Mouse (Mus musculus): ENCODE measurements at regions not wholly inside any gene's neighbourhood (a gene's known extent, or its start where the extent isn't known, plus 50 kb on each side); places are given as distances from the start of the nearest gene placed in this dataset.
"Not testable (repeated sequence)": the region's sequence is repeated elsewhere in the genome, so short reads cannot be mapped to it uniquely, and the experiment has no call there.

DNA sequence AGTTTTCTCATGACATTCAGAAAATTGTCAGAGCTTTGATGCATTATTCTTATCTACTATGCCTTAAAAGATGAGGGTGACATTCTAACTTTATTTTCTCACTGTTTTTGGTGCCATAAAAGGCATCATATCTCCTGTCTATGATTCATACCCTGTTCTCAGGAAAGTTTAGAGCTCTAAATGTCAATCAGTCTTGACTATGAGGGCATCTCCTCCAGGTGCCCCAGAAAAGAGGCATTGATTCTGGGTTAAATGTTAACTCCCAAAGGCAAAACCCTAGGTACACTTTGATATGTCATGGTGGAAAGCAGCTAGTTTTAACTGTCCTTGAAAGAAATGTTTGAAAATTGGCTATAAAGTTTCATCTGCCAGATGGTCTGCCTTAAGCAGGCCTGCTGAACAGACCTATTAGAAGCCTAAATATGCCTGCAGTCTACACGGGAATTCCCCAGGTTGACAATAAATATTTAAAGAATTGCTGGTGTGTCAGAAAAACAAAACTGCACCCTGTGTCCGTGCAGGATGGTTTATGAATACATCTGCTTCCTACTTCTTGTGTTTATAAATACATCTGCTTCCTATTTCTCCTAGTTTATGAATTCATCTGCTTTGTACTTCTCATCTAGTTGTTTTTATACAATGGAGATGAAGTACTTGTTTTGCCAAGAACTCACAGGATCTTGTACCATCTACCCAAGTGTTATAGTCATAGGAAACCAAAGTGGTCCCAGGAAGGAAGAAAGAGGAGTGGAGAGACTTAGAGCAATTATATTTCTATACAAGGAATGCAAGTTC, 172.3 kb downstream of the Snca start:
- Histone ChIP-seq H3K27me3 (ENCODE audit: insufficient read depth, low read length) (no peaks in the 10 kb centered on the region), H3K36me3 (replicated peaks; ENCODE audit: insufficient read depth, low read length) (no peaks in the 10 kb centered on the region), H3K4me2 (ENCODE audit: low read depth, low read length) (no peak overlapping the region), H3K4me1 (ENCODE audit: insufficient read depth) (no peaks in the 10 kb centered on the region), H3K9me3 (ENCODE audit: low read length) (no peaks in the 10 kb centered on the region), H3K9ac (replicated peaks) (no peak overlapping the region), H3K4me3 (ENCODE audit: low read depth, low read length) (no peak overlapping the region), H3K27ac (ENCODE audit: low read depth) (no peak overlapping the region)
- WGBS (ENCODE audit: insufficient replicate concordance) = 24% methylated on average over 2 of the region's 2 CpGs
- TF ChIP-seq EP300 (IDR thresholded peaks at IDR 0.05; ENCODE audit: low read depth) (no peak), CTCF (IDR thresholded peaks at IDR 0.05; ENCODE audit: low read depth) (no peak)
- DNase-seq (no peak), ATAC-seq (no peak)

DNA sequence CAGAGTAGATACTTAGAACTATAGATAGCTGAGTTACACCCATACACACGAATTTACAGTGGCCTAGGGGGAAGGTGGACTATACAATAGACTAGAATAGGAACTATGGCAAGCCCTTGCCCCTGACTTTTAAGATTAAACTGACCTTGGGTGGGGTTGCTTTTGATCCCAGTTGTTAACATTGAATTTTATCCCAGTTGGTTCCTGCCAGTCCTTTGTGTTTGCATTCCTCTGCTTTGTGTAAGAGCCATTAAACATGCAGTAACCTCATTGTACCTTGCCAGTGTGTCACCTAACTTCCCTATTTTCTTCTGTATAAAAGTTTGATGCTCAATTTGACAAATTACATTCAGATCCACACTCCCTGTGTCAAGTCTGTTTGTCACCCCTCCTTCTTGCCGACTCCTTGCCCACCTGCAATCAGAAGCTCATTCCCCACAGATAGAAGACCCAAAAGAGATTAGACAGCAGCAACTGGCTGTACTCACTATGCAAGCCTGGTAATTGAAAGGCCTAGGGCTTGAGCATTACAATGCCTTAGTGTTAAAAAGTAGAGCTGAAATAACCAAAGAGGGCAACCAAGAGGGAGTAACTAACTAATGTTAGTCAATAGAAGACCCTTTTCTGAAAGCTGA, 182.6 kb downstream of the Snca start:
- H3K9ac ChIP-seq (replicated peaks); H3K4me2 ChIP-seq (ENCODE audit: low read depth, low read length); H3K4me3 ChIP-seq (ENCODE audit: low read depth, low read length); H3K27me3 ChIP-seq (ENCODE audit: insufficient read depth, low read length); H3K27ac ChIP-seq (ENCODE audit: low read depth); DNase-seq; H3K9me3 ChIP-seq (ENCODE audit: low read length); ATAC-seq; H3K36me3 ChIP-seq (replicated peaks; ENCODE audit: insufficient read depth, low read length); H3K4me1 ChIP-seq (ENCODE audit: insufficient read depth): not testable (repeated sequence)
- WGBS (ENCODE audit: insufficient replicate concordance) = 43% methylated on average over 2 of the region's 2 CpGs

DNA sequence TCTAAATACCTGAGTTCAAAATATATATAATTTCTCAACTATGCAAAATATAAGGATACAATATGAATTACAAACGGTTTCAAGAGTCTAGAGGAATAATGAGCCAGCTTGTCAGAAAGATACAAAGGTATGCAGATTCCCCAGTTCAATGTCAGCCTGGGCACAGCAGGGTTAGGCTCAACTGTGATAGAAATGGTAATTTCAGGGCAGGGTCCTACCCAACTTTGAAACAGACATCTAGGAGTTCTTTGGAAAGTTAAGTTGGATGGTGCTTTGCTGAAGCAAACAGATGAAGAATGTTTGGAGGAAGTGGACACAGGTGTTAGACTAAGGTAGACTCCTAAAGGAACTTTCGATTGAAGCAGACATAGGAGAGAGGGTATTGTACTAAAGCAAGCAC, 187.4 kb downstream of the Snca start:
- no peak for DNase-seq
- no peaks in the 10 kb centered on the region for H3K9me3 ChIP-seq (ENCODE audit: low read length)
- H3K36me3 ChIP-seq (replicated peaks; ENCODE audit: insufficient read depth, low read length) = no peaks in the 10 kb centered on the region
- no peak overlapping the region for H3K4me2 ChIP-seq (ENCODE audit: low read depth, low read length)
- 52% methylated on average over 2 of the region's 2 CpGs for WGBS (ENCODE audit: insufficient replicate concordance)
- no peak overlapping the region for H3K27ac ChIP-seq (ENCODE audit: low read depth)
- no peak overlapping the region for H3K9ac ChIP-seq (replicated peaks)
- no peak overlapping the region for H3K4me3 ChIP-seq (ENCODE audit: low read depth, low read length)
- no peak for ATAC-seq
- TF ChIP-seq CTCF (IDR thresholded peaks at IDR 0.05; ENCODE audit: low read depth) (no peak), EP300 (IDR thresholded peaks at IDR 0.05; ENCODE audit: low read depth) (no peak)
- no peaks in the 10 kb centered on the region for H3K27me3 ChIP-seq (ENCODE audit: insufficient read depth, low read length)
- H3K4me1 ChIP-seq (ENCODE audit: insufficient read depth) = no peaks in the 10 kb centered on the region

DNA sequence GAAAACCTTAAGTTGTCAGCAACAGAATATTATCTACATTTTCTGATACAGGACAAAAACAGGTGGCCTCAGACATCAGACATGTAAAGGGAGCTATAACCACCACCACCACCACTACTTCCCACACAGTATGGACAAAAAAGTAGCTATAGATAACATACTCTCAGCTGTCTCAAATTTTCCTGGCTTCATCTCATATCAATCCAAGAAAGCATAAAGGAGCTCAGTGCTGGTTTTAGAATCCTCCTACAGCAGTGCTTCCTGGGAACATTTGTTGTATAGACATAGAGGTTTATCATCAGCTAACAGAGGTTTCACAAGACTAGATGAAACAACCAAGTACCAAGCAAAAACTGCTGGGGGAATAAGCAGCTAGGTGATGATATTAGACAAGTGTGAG, 213.3 kb downstream of the Snca start:
- H3K27me3 ChIP-seq (ENCODE audit: insufficient read depth, low read length) = no peaks in the 10 kb centered on the region
- ATAC-seq (no peak), DNase-seq (no peak)
- no peak overlapping the region for H3K9ac ChIP-seq (replicated peaks)
- no peaks in the 10 kb centered on the region for H3K36me3 ChIP-seq (replicated peaks; ENCODE audit: insufficient read depth, low read length)
- TF ChIP-seq EP300 (IDR thresholded peaks at IDR 0.05; ENCODE audit: low read depth) (no peak), CTCF (IDR thresholded peaks at IDR 0.05; ENCODE audit: low read depth) (no peak)
- H3K4me2 ChIP-seq (ENCODE audit: low read depth, low read length) = no peak overlapping the region
- no peaks in the 10 kb centered on the region for H3K9me3 ChIP-seq (ENCODE audit: low read length)
- no peak overlapping the region for H3K27ac ChIP-seq (ENCODE audit: low read depth)
- no peaks in the 10 kb centered on the region for H3K4me1 ChIP-seq (ENCODE audit: insufficient read depth)
- no peak overlapping the region for H3K4me3 ChIP-seq (ENCODE audit: low read depth, low read length)

DNA sequence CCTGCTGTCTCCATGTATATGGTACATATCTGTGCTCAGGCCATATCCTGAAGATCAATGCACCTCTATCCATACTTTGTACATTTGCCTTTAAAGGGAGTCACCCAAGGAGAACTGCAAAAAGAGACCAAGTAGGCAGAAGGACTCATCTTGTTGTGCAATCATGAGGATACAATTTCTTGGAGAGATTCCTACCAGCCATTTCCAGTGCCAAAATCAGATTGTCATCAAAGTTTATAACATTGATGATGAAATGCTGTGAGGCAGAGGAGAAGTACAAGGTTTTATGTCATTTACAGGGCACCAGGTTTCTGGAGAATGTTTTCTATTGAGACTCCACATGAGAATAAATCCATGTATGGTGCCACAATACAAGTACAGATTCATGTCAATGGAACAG, 229.5 kb downstream of the Snca start:
- Histone ChIP-seq H3K9ac (replicated peaks) (no peak overlapping the region), H3K27me3 (ENCODE audit: insufficient read depth, low read length) (no peaks in the 10 kb centered on the region), H3K4me3 (ENCODE audit: low read depth, low read length) (no peak overlapping the region), H3K4me2 (ENCODE audit: low read depth, low read length) (no peak overlapping the region), H3K27ac (ENCODE audit: low read depth) (no peak overlapping the region), H3K4me1 (ENCODE audit: insufficient read depth) (no peaks in the 10 kb centered on the region), H3K36me3 (replicated peaks; ENCODE audit: insufficient read depth, low read length) (no peaks in the 10 kb centered on the region), H3K9me3 (ENCODE audit: low read length) (no peaks in the 10 kb centered on the region)
- no peak for DNase-seq
- no peak for TF ChIP-seq EP300 (IDR thresholded peaks at IDR 0.05; ENCODE audit: low read depth)
- TF ChIP-seq CTCF (IDR thresholded peaks at IDR 0.05; ENCODE audit: low read depth) = no peak
- ATAC-seq = no peak

DNA sequence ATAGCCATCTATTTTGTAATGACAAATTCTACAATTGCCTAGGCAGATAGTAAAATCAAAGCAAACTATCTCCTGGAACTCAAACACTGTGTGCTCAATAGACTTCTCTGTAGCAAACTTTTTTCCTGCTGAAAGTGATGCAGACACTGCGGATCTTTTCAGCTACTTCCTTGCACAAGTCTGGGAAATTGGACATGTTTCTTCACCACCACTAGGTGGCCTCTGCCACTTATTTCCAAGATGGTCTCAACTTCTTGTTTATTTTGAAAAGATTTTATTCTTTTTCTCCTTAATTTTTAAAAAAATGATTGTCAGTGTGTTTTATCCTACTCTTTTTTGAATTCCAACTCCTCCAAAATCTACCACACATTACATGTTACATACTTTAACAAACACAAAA, 265.4 kb downstream of the Snca start:
- ATAC-seq = no peak
- TF ChIP-seq CTCF (IDR thresholded peaks at IDR 0.05; ENCODE audit: low read depth) (0 out of 2 replicates have a peak, but pooled peaks have one; percentile 24), EP300 (IDR thresholded peaks at IDR 0.05; ENCODE audit: low read depth) (no peak)
- no peak for DNase-seq
- Histone ChIP-seq H3K4me3 (ENCODE audit: low read depth, low read length) (no peak overlapping the region), H3K9ac (replicated peaks) (no peak overlapping the region), H3K4me1 (ENCODE audit: insufficient read depth) (no peaks in the 10 kb centered on the region), H3K9me3 (ENCODE audit: low read length) (no peaks in the 10 kb centered on the region), H3K36me3 (replicated peaks; ENCODE audit: insufficient read depth, low read length) (no peaks in the 10 kb centered on the region), H3K27ac (ENCODE audit: low read depth) (no peak overlapping the region), H3K27me3 (ENCODE audit: insufficient read depth, low read length) (no peaks in the 10 kb centered on the region), H3K4me2 (ENCODE audit: low read depth, low read length) (no peak overlapping the region)
- WGBS (ENCODE audit: insufficient replicate concordance) = 58% methylated on average over 1 of the region's 1 CpGs

Data from liver, postnatal 0 days (tissue).